Mouse (Mus musculus) spleen, embryonic (tissue): ENCODE measurements around the gene Gpc6.

ENCODE experiments used
- CTCF ChIA-PET: fragments of 350-600 bp; sonication (Branson Sonifier 250); formaldehyde crosslinking; loops from one replicate; lab custom pipeline; 2022; lab: Charles Lee

Gene Gpc6

DNA sequence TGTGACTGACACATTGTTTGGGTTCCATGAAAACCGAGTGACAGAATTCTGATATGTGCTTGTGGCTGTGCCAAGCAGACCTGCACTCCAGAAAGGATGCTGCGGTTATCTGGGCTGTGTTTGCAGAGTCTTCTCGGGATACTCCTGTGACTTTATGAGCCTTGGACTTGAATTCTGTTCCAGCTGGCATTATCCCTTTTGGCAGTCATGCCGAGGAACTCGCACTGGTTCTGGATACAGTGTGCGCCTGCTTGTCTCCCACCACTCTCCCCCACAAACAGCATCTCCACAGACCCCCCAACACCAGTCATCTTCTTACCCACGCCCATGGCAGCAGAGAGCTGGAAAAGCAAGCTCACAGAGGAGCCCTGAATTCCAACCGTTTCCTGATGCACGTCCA, 1084.4 kb downstream of the Gpc6 start:
- CTCF ChIA-PET: no interaction called here

DNA sequence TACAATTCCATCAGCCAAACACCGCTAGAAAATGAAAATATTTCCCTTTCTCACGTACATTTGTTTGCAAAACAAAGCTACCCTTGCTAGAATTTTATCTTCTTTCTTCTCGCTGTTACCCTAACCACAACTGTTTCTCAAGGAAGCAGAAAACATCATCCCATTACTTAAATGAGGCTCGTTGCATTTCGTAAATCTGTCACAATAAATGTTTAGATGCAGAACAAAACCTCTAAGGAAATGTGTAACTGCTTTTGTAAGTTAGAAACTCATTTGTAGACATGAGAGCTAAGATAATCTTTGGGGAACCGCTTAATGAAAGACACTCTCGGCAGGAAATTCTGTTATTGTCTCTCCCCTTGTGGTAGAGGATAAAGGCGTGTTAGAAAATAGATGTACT, 1088.1 kb downstream of the Gpc6 start:
- CTCF ChIA-PET: no interaction called here

DNA sequence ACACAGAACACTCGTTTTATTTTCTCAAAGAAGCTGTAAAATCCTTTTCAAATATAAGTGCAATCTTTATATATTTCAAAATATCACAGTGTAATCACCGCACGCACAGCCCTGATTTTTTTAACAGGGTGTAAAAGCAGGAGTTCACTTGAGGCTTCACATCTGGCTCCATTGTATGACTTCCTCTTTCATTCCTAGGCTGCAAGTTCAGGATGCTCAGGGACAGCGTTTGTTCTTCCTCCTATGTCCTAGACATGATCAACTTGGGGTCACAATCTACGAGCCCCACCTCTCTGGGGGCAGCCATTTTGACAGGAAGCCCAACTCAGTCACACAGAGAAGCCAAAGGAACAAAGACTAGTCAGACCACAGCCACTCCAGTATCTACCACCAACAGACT, 1094.2 kb downstream of the Gpc6 start:
- CTCF ChIA-PET: no interaction called here

DNA sequence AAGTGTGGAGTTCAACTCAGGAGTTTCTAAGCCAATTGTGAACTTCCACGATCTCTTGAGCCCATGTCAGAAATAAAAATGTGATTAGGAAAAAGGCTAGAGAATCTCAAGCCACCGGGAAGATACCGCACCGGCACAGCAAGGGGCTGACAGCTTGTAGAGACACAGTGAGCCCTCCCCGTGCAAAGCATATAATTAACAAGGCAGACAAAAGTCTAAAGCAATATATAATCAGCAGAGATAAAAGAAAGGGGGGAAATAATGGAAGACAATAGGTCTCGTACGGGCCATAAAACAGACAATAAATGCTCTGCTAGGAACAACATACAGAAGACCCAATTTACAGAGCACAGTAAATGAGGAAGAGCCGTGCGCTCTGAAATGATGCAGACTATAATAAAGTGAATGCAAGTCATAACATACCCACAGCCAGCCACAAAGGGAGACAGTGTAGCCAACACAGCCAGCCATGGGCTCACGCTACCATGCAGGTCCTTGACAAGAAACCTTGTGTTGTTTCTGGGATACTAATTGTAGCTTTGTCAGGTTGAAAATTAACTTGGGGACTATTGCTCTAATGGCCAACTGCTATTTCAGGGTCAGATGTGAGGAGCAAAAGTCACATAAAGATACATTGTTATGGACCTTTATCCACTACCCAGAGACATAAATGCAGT, 1096.9 kb downstream of the Gpc6 start:
- CTCF ChIA-PET: interaction anchor here (0.7 kb wide), 1 partner anchor 470 kb away, joined by 3 read pairs; no protein-coding TSS in a partner anchor
